Mouse (Mus musculus): ENCODE measurements around the gene Cend1.

GRCm38 (mm10) chr7:141410631-141411030, 18.7 kb downstream of the Cend1 start:
- TF ChIP-seq EP300 (IDR thresholded peaks at IDR 0.05; ENCODE audit: low read depth) (no peak), CTCF (IDR thresholded peaks at IDR 0.05; ENCODE audit: low read depth) (no peak)
